Mouse (Mus musculus) heart, embryonic 12.5 days (tissue): ENCODE data around the gene Nuf2. TPM values are rescaled to one million over a fixed set of nuclear protein-coding genes. Genes with fewer than 3 reads are reported as not detected.
"Not testable (repeated sequence)": the region's sequence is repeated elsewhere in the genome, so short reads cannot be mapped to it uniquely, and the experiment has no call there.

Experiments
- ATAC-seq: fragments of 200-750 bp; cut with Nextera tagmentation; 2 replicates; pipeline ENCODE4 v1.8.0; 2017; ENCODE audit warnings: moderate TSS enrichment, moderate library complexity; ENCODE audit not compliant: insufficient number of reproducible peaks, low FRiP score
- H3K27ac ChIP-seq: fragments of 300-500 bp; sonication (generic); 2 replicates; pipeline ENCODE4 v1.5.1; 2016; ENCODE audit warnings: mild to moderate bottlenecking, moderate library complexity; ENCODE audit not compliant: poor library complexity, severe bottlenecking
- H3K27me3 ChIP-seq: fragments of 300-500 bp; sonication (generic); replicated peaks from 2 replicates; pipeline ENCODE4 v1.6.1; 2016; ENCODE audit warnings: mild to moderate bottlenecking, moderate library complexity
- H3K36me3 ChIP-seq: fragments of 300-500 bp; sonication (generic); 2 replicates; pipeline ENCODE4 v1.6.1; 2016; ENCODE audit warnings: mild to moderate bottlenecking, moderate library complexity
- H3K4me1 ChIP-seq: fragments of 300-500 bp; sonication (generic); replicated peaks from 2 replicates; pipeline ENCODE4 v1.6.1; 2016; ENCODE audit warnings: mild to moderate bottlenecking
- H3K4me2 ChIP-seq: fragments of 300-500 bp; sonication (generic); 2 replicates; pipeline ENCODE4 v1.6.1; 2016; ENCODE audit warnings: mild to moderate bottlenecking, moderate library complexity
- H3K4me3 ChIP-seq: fragments of 300-500 bp; sonication (generic); 2 replicates; pipeline ENCODE4 v1.5.1; 2016; ENCODE audit warnings: mild to moderate bottlenecking
- H3K9ac ChIP-seq: fragments of 300-500 bp; sonication (generic); 2 replicates; pipeline ENCODE4 v1.6.1; 2016; ENCODE audit warnings: mild to moderate bottlenecking, moderate library complexity
- H3K9me3 ChIP-seq: fragments of 300-500 bp; sonication (generic); replicated peaks from 2 replicates; pipeline ENCODE4 v1.6.1; 2016; ENCODE audit warnings: mild to moderate bottlenecking, moderate library complexity
- WGBS: fragments of 180-500 bp; shearing (Covaris S2); methylation state at CpG from one replicate; pipeline ENCODE4 v1.1.7; 2016; 5-methylcytosine and 5-hydroxymethylcytosine counted together
- polyA plus RNA-seq: library from polyadenylated mRNA; unstranded; fragments of >200 nt; fragmentation: Nextera tagmentation; extraction: Ambion mirVana; gene quantifications from 2 replicates; pipeline ENCODE4 v1.2.1, GENCODE M21; 2016

Nuf2 gene
- polyA plus RNA-seq, 1 experiment from 2014 or later = 45.6 TPM

- not testable (repeated sequence) for H3K9ac ChIP-seq, H3K4me2 ChIP-seq, H3K27me3 ChIP-seq, H3K9me3 ChIP-seq, H3K27ac ChIP-seq, H3K4me1 ChIP-seq, H3K4me3 ChIP-seq, ATAC-seq
- WGBS = 94% methylated on average over 7 of the region's 7 CpGs
- peaks cover 62% of the 10 kb centered on the region for H3K36me3 ChIP-seq
These were observed 13.3 kb downstream of the Nuf2 start for GRCm38 (mm10) chr1:169517899-169518517.

- no peak overlapping the region for H3K27ac ChIP-seq
- H3K27me3 ChIP-seq = no peaks in the 10 kb centered on the region
- WGBS = 99% methylated on average over 8 of the region's 8 CpGs
- H3K36me3 ChIP-seq = peaks cover 60% of the 10 kb centered on the region
- no peak overlapping the region for H3K4me3 ChIP-seq
- H3K4me2 ChIP-seq = no peak overlapping the region
- H3K4me1 ChIP-seq = no peaks in the 10 kb centered on the region
- H3K9ac ChIP-seq = no peak overlapping the region
- no peak for ATAC-seq
- no peaks in the 10 kb centered on the region for H3K9me3 ChIP-seq
These were observed 13.8 kb downstream of the Nuf2 start for GRCm38 (mm10) chr1:169517376-169517892.

DNA sequence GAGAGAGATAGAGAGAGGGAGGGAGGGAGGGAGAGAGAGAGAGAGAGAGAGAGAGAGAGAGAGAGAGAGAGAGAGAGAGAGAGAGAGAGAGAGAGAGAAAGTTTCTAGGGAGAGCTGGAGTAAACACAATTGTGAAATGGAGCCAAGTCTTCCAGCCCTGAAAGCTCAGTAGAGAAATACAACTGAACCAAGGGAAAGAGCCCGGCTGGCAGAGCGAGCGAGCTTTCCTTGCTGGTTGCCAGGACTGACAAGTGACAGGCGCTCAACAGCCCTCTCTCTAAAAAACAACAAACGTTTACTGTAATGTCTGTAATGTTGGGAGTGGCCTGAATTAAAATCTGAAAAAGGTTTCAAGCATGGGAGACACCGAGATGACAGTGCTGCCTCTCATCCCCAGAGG, 24.9 kb downstream of the Nuf2 start:
- H3K4me2 ChIP-seq = no peak overlapping the region
- H3K4me3 ChIP-seq = no peak overlapping the region
- H3K9ac ChIP-seq = no peak overlapping the region
- 86% methylated on average over 6 of the region's 6 CpGs for WGBS
- no peaks in the 10 kb centered on the region for H3K27me3 ChIP-seq
- no peak for ATAC-seq
- no peaks in the 10 kb centered on the region for H3K4me1 ChIP-seq
- H3K27ac ChIP-seq = no peak overlapping the region
- no peaks in the 10 kb centered on the region for H3K9me3 ChIP-seq
- H3K36me3 ChIP-seq = peaks cover 78% of the 10 kb centered on the region

GRCm38 (mm10) chr1:169502876-169503275, 28.4 kb downstream of the Nuf2 start:
- Histone ChIP-seq H3K9ac (no peak overlapping the region), H3K27me3 (no peaks in the 10 kb centered on the region), H3K36me3 (peaks cover 80% of the 10 kb centered on the region), H3K4me1 (no peaks in the 10 kb centered on the region), H3K27ac (no peak overlapping the region), H3K4me2 (no peak overlapping the region), H3K9me3 (no peaks in the 10 kb centered on the region), H3K4me3 (no peak overlapping the region)
- no peak for ATAC-seq
- WGBS = 94% methylated on average over 3 of the region's 3 CpGs

DNA sequence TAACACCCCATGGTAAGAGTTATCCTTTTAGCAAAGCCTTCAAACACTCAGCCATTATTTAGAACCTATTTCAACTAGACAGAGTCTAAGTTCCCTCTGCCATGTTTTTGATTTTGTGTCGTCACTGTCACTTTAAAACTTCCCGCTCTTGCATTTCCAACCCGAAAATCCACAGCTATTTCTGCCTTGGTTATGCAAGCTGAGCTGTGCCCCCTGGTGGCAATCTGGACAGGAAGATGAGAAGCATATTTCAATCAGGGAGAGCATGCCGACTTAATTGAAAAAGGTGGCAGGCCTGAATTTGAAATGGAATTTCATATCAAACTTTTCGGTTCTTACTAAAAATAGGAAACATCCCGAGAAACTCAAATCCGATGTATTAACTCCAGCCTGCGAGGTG, 35.6 kb downstream of the Nuf2 start:
- no peak for ATAC-seq
- H3K9ac ChIP-seq = no peak overlapping the region
- H3K27me3 ChIP-seq = no peaks in the 10 kb centered on the region
- no peak overlapping the region for H3K4me3 ChIP-seq
- WGBS = 77% methylated on average over 8 of the region's 8 CpGs
- H3K36me3 ChIP-seq = peaks cover 29% of the 10 kb centered on the region
- H3K9me3 ChIP-seq = no peaks in the 10 kb centered on the region
- no peak overlapping the region for H3K4me2 ChIP-seq
- no peaks in the 10 kb centered on the region for H3K4me1 ChIP-seq
- no peak overlapping the region for H3K27ac ChIP-seq

DNA sequence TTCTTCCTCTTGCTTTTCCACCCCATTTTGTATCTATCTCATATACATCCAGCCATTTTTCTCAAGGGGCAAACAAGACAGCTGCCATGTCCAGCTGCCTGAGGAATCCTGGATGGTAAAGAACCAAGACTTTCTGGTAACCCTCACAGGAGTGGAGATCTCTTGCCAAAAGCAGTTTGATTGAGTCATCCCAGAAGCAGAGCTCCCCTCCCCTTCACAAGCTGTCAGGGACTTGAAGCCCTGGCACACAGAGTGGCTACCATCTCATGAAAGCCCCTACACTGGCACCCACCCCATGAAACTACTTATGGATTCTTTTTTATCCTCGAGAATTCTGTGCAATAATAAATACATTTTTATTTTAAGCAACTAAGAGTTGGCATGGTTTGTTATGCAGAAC, 39.7 kb downstream of the Nuf2 start:
- no peak for ATAC-seq
- WGBS = 68% methylated on average over 1 of the region's 1 CpGs
- H3K36me3 ChIP-seq = peaks cover under 1% of the 10 kb centered on the region; the same call in 1 of the 2 replicates
- H3K4me3 ChIP-seq = no peak overlapping the region
- no peaks in the 10 kb centered on the region for H3K9me3 ChIP-seq
- no peaks in the 10 kb centered on the region for H3K27me3 ChIP-seq
- no peak overlapping the region for H3K9ac ChIP-seq
- no peak overlapping the region for H3K4me2 ChIP-seq
- H3K27ac ChIP-seq = no peak overlapping the region
- no peaks in the 10 kb centered on the region for H3K4me1 ChIP-seq

- 66% methylated on average over 6 of the region's 6 CpGs for WGBS
- no peak for ATAC-seq
- H3K4me2 ChIP-seq = no peak overlapping the region
- no peaks in the 10 kb centered on the region for H3K36me3 ChIP-seq
- no peak overlapping the region for H3K27ac ChIP-seq
- no peaks in the 10 kb centered on the region for H3K27me3 ChIP-seq
- H3K4me3 ChIP-seq = no peak overlapping the region
- H3K9me3 ChIP-seq = no peaks in the 10 kb centered on the region
- H3K9ac ChIP-seq = no peak overlapping the region
- no peaks in the 10 kb centered on the region for H3K4me1 ChIP-seq
These were observed 45.8 kb downstream of the Nuf2 start for GRCm38 (mm10) chr1:169485408-169485885.

GRCm38 (mm10) chr1:169484565-169484964, 46.7 kb downstream of the Nuf2 start:
- no peak overlapping the region for H3K4me3 ChIP-seq
- H3K9ac ChIP-seq = no peak overlapping the region
- no peaks in the 10 kb centered on the region for H3K27me3 ChIP-seq
- H3K4me1 ChIP-seq = no peaks in the 10 kb centered on the region
- 62% methylated on average over 4 of the region's 4 CpGs for WGBS
- H3K27ac ChIP-seq = no peak overlapping the region
- no peaks in the 10 kb centered on the region for H3K9me3 ChIP-seq
- no peak for ATAC-seq
- no peaks in the 10 kb centered on the region for H3K36me3 ChIP-seq
- H3K4me2 ChIP-seq = no peak overlapping the region

DNA sequence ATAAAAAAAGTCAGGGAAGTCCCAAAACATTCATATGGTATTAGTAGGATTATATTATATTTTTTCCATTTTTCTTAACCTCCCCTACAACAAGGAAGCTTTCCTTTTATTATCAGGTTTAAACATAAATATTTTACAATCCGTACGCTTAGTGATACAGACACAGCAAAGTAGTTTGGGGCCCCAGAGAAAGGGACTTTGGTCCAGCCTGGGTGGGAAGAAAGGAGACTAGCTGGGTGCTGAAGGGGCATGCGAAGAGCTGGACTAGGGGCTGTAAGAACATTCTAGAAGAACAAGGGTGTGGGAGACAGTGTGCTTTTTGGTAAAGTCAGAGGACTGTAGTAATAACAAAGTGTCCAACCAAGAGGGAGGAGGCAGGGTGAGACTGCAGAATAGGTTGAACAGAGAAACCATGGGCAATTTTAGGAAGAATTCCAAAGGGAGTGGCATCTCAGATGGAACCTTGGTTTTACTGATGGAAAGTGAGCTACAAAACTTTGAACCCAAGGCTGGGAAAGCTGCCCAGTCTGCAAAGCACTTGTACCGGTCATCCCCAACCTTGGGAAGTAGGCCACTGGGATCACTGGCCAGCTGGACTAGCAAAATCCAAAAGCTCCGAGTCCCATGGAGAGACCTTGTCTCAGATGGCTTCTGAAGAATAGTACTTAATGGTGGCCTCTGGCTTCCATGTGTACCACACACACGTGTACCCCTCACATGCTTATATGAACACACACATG, 48.5 kb downstream of the Nuf2 start:
- Histone ChIP-seq H3K36me3 (no peaks in the 10 kb centered on the region), H3K9ac (no peak overlapping the region), H3K9me3 (no peaks in the 10 kb centered on the region), H3K4me1 (no peaks in the 10 kb centered on the region), H3K27ac (no peak overlapping the region), H3K27me3 (no peaks in the 10 kb centered on the region), H3K4me2 (no peak overlapping the region), H3K4me3 (no peak overlapping the region)
- 85% methylated on average over 6 of the region's 6 CpGs for WGBS
- no peak for ATAC-seq

DNA sequence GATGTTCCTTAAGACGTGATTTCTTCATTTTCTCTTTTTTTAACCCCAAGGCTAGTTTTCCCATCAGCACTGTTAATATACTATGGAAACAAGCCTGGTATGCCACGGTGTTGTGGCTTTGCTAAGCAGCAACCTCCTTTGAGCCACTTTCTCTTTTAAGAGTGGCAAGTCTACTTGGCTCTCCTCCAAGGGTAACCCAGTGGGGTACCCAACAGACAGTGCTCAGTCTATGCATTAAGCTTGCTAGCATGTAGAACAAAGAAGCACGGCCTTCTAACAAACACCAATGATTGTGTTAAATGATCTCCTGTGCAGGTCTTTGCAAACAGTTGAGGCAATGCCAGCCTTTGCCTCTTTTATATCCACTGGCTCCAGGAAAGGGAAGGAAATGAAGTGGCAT, 60.1 kb downstream of the Nuf2 start:
- no peak for ATAC-seq
- no peak overlapping the region for H3K27ac ChIP-seq
- 72% methylated on average over 3 of the region's 3 CpGs for WGBS
- no peak overlapping the region for H3K4me3 ChIP-seq
- no peak overlapping the region for H3K4me2 ChIP-seq
- 0 out of 2 replicates have a peak, but pooled peaks cover 3% of the 10 kb centered on the region for H3K4me1 ChIP-seq
- H3K27me3 ChIP-seq = no peaks in the 10 kb centered on the region
- H3K36me3 ChIP-seq = no peaks in the 10 kb centered on the region
- no peak overlapping the region for H3K9ac ChIP-seq
- H3K9me3 ChIP-seq = no peaks in the 10 kb centered on the region

DNA sequence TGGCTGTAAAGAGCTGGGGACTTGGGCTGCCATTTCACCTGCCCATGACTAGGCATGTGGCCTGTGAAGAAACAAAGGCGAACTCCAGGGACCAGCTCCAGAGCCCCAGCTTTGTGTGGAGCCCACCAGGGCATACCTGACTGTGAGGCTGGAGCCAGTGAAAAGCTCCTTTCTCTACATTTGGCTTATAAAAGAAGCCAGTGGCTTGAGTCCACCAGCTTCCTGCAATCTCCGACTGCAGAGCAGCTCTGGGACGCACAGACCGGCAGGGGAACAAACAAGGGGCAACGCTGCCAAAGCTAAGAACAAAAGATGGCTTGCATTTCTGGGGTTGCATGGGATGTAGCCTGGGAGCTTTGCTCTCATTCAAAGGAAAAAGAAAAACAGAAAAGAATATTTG, 63.5 kb downstream of the Nuf2 start:
- no peak for ATAC-seq
- no peak overlapping the region for H3K4me2 ChIP-seq
- no peaks in the 10 kb centered on the region for H3K36me3 ChIP-seq
- H3K27ac ChIP-seq = no peak overlapping the region
- 74% methylated on average over 5 of the region's 5 CpGs for WGBS
- no peak overlapping the region for H3K9ac ChIP-seq
- H3K27me3 ChIP-seq = no peaks in the 10 kb centered on the region
- 0 out of 2 replicates have a peak, but pooled peaks cover 7% of the 10 kb centered on the region for H3K4me1 ChIP-seq
- H3K4me3 ChIP-seq = no peak overlapping the region
- H3K9me3 ChIP-seq = no peaks in the 10 kb centered on the region
